Comparison of ENCODE assay signal across 10 mouse cellular contexts in genomic region chr2:166857118-166857517, GRCm38 (mm10). TPM values are rescaled to one million over a fixed set of nuclear protein-coding genes. Genes with fewer than 3 reads are reported as not detected.
DNase-seq lines count a peak whose midpoint lies in the region; ATAC-seq and TF ChIP-seq lines count a peak whose summit lies in the region.
"Had no signal": no experiment of that assay in that cellular context is flagged by ENCODE, and none has a peak within 500 bp of the region (broad histone marks: within the 10 kb centered on the region; RNA-seq: fewer than 3 reads in every experiment).

No protein-coding gene starts in this region.

- H3K27ac ChIP-seq in gastrocnemius, adult 2 months = no peak overlapping the region
- no peak overlapping the region for H3K27ac ChIP-seq in midbrain, postnatal 0 days (ENCODE audit: low read depth, low read length)
- H3K27ac ChIP-seq in midbrain, embryonic 16.5 days (ENCODE audit: low read length) = no peak overlapping the region
- no peak overlapping the region for H3K27ac ChIP-seq in cerebellum, adult 2 months (ENCODE audit: insufficient read depth, low read length)
- H3K27ac ChIP-seq: hindbrain, embryonic 12.5 days had no signal

- no peak for TF ChIP-seq POLR2A in cerebellum, adult 2 months (IDR thresholded peaks at IDR 0.05; ENCODE audit: borderline replicate concordance, insufficient read depth, low read length)

- no peak overlapping the region for H3K9ac ChIP-seq in midbrain, postnatal 0 days (replicated peaks; ENCODE audit: low read length, poor library complexity, severe bottlenecking)
- H3K9ac ChIP-seq in midbrain, embryonic 16.5 days (ENCODE audit: low read depth, low read length) = no peak overlapping the region
- H3K9ac ChIP-seq: hindbrain, embryonic 12.5 days had no signal

- no peak overlapping the region for H3K4me2 ChIP-seq in midbrain, postnatal 0 days (ENCODE audit: low read depth, low read length, poor library complexity, severe bottlenecking)
- H3K4me2 ChIP-seq in midbrain, embryonic 16.5 days (ENCODE audit: low read length) = no peak overlapping the region
- H3K4me2 ChIP-seq: hindbrain, embryonic 12.5 days had no signal

- TF ChIP-seq CTCF in gastrocnemius, adult 2 months (IDR thresholded peaks at IDR 0.05) = peak; percentile 54
- TF ChIP-seq CTCF in midbrain, postnatal 0 days (IDR thresholded peaks at IDR 0.05) = peak; percentile 28; the same call in 1 of the 2 replicates
- TF ChIP-seq CTCF in cerebellum, adult 2 months (IDR thresholded peaks at IDR 0.05; ENCODE audit: borderline replicate concordance, insufficient read depth, low read depth, low read length) = no peak

- peaks cover 84% of the 10 kb centered on the region for H3K36me3 ChIP-seq in midbrain, postnatal 0 days (ENCODE audit: insufficient read depth, low read length)
- H3K36me3 ChIP-seq in midbrain, embryonic 16.5 days (ENCODE audit: control insufficient read depth, insufficient read depth, low read length) = peaks cover 36% of the 10 kb centered on the region

- no peak overlapping the region for H3K4me3 ChIP-seq in gastrocnemius, adult 2 months
- no peak overlapping the region for H3K4me3 ChIP-seq in midbrain, postnatal 0 days (ENCODE audit: low read depth, low read length)
- no peak overlapping the region for H3K4me3 ChIP-seq in midbrain, embryonic 16.5 days (ENCODE audit: low read depth, low read length)
- H3K4me3 ChIP-seq in cerebellum, adult 2 months (replicated peaks; ENCODE audit: insufficient read depth, low read depth, low read length) = no peak overlapping the region
- H3K4me3 ChIP-seq: hindbrain, embryonic 12.5 days had no signal

- intact Hi-C loops in gastrocnemius, adult 2 months (cut with DNase I) = loop anchor here (2.0 kb wide), 1 partner anchor 282 kb away; no protein-coding TSS in a partner anchor

- whole genome bisulfite sequencing in midbrain, postnatal 0 days = 84% methylated on average over 2 of the region's 2 CpGs
- WGBS in midbrain, embryonic 16.5 days = 88% methylated on average over 2 of the region's 2 CpGs
- 92% methylated on average over 2 of the region's 2 CpGs for WGBS in cerebellum, adult 2 months

- H3K4me1 ChIP-seq in midbrain, postnatal 0 days (ENCODE audit: insufficient read depth, low read length) = no peaks in the 10 kb centered on the region
- H3K4me1 ChIP-seq in midbrain, embryonic 16.5 days (ENCODE audit: control insufficient read depth, insufficient read depth, low read length) = no peaks in the 10 kb centered on the region
- no peaks in the 10 kb centered on the region for H3K4me1 ChIP-seq in cerebellum, adult 2 months (ENCODE audit: control insufficient read depth, insufficient read depth, low read length)
- H3K4me1 ChIP-seq: hindbrain, embryonic 12.5 days had no signal

- DNase-seq in gastrocnemius, adult 2 months = no peak
- no peak for DNase-seq in gastrocnemius, adult 8-10 months (ENCODE audit: low spot score in 2 of 2)
- peak; percentile 24 for DNase-seq in midbrain, postnatal 0 days (ENCODE audit: low spot score)
- DNase-seq in fibroblast of lung, adult 2 months (ENCODE audit: low read depth) = peak; percentile 5
- DNase-seq in thymus, postnatal 25 days = peak; percentile 21
- DNase-seq in layer of hippocampus, postnatal 10 days (ENCODE audit: low spot score in 2 of 2) = no peak
- DNase-seq in cerebellum, adult 2 months = no peak
- DNase-seq: cerebellum, adult 11-12 months had no signal

- ATAC-seq in midbrain, postnatal 0 days (ENCODE audit: low FRiP score) = no peak
- ATAC-seq in midbrain, embryonic 16.5 days = no peak

- H3K9me3 ChIP-seq in midbrain, postnatal 0 days (ENCODE audit: low read length) = no peaks in the 10 kb centered on the region
- H3K9me3 ChIP-seq in midbrain, embryonic 16.5 days (replicated peaks; ENCODE audit: control insufficient read depth, low read length, poor library complexity, severe bottlenecking) = no peaks in the 10 kb centered on the region

- H3K27me3 ChIP-seq in midbrain, postnatal 0 days (ENCODE audit: insufficient read depth, low read length) = no peaks in the 10 kb centered on the region
- no peaks in the 10 kb centered on the region for H3K27me3 ChIP-seq in midbrain, embryonic 16.5 days (ENCODE audit: control insufficient read depth, insufficient read depth, low read depth, low read length)
- H3K27me3 ChIP-seq in cerebellum, adult 2 months (ENCODE audit: control insufficient read depth, insufficient read depth, low read length) = no peaks in the 10 kb centered on the region
- H3K27me3 ChIP-seq: hindbrain, embryonic 12.5 days had no signal

RNA-seq across cellular contexts. Expression of gene Cse1l, which starts 48.7 kb away (rescaled TPM):
- 10 to 100 TPM; 55.6 to 57.4 TPM for total RNA-seq in gastrocnemius, adult 2 months (2021)
- total RNA-seq in gastrocnemius, adult 8-10 months (2022) = 10 to 100 TPM; 51.5 to 63.7 (median 53.4) TPM
- total RNA-seq in midbrain, postnatal 0 days (2014; rRNA removed) = 82.8 and 88.7 TPM in 2 replicates
- polyA plus RNA-seq in midbrain, postnatal 0 days (2015; fragmentation: Nextera tagmentation; extraction: Ambion mirVana) = 69.7 and 70.1 TPM in 2 replicates
- polyA plus RNA-seq in midbrain, embryonic 16.5 days (2015; fragmentation: Nextera tagmentation; extraction: Ambion mirVana) = 100 and 102 TPM in 2 replicates
- 10 to 100 TPM; 67.2 to 70.4 TPM for total RNA-seq in layer of hippocampus, postnatal 10 days (2021)
- 49.9 and 55.0 TPM in 2 replicates for polyA plus RNA-seq in cerebellum, adult 2 months (2012; rRNA removed)

RNA-seq across cellular contexts. Expression of gene Arfgef2, which starts 51.7 kb away (rescaled TPM):
- 10 to 100 TPM; 24.9 to 30.9 TPM for total RNA-seq in gastrocnemius, adult 2 months (2021)
- total RNA-seq in gastrocnemius, adult 8-10 months (2022) = 10 to 100 TPM; 24.6 to 34.7 (median 25.8) TPM
- total RNA-seq in midbrain, postnatal 0 days (2014; rRNA removed) = 26.3 and 27.8 TPM in 2 replicates
- 3.1 and 3.4 TPM in 2 replicates for polyA plus RNA-seq in midbrain, postnatal 0 days (2015; fragmentation: Nextera tagmentation; extraction: Ambion mirVana)
- polyA plus RNA-seq in midbrain, embryonic 16.5 days (2015; fragmentation: Nextera tagmentation; extraction: Ambion mirVana) = 5.7 and 5.8 TPM in 2 replicates
- total RNA-seq in layer of hippocampus, postnatal 10 days (2021) = 10 to 100 TPM; 35.9 to 39.7 TPM
- polyA plus RNA-seq in cerebellum, adult 2 months (2012; rRNA removed) = 27.9 and 29.1 TPM in 2 replicates

Comparison
In these comparisons a context has a peak if more than half of its experiments do, and no peak if none do; other contexts are left out.
1. DNase-seq: peak in midbrain, postnatal 0 days (single experiment), fibroblast of lung, adult 2 months (single experiment) and thymus, postnatal 25 days (single experiment); none in gastrocnemius, adult 2 months (single experiment), gastrocnemius, adult 8-10 months (0 of 2), layer of hippocampus, postnatal 10 days (0 of 2) and cerebellum, adult 2 months (0 of 2).